Mouse (Mus musculus) CH12.LX (cell line): ENCODE data around the gene Fstl4. TPM values are rescaled to one million over a fixed set of nuclear protein-coding genes. Genes with fewer than 3 reads are reported as not detected.

Source experiments
- DNase-seq: peaks from one replicate; pipeline ENCODE4 v3.0.0-alpha.2; 2013; ENCODE audit errors: extremely low read depth
- H3K27ac ChIP-seq: 2 replicates; pipeline ENCODE4 v1.5.1; 2012; ENCODE audit warnings: low read depth, mild to moderate bottlenecking, control low read depth, moderate library complexity; ENCODE audit not compliant: insufficient read depth
- H3K27me3 ChIP-seq: replicated peaks from 2 replicates; pipeline ENCODE3; 2012; ENCODE audit warnings: inconsistent platforms
- H3K36me3 ChIP-seq, 2 experiments: replicated peaks in 1 of 2; 2 replicates each; pipeline versions ENCODE3 to v1.6.1; 2012; ENCODE audit warnings: inconsistent platforms in 1 of 2, low read length in 1 of 2, mild to moderate bottlenecking in 1 of 2, mixed read lengths in 1 of 2, moderate library complexity in 1 of 2; ENCODE audit not compliant: control insufficient read depth in 1 of 2, insufficient read depth in 1 of 2
- H3K4me1 ChIP-seq, 2 experiments: 2 replicates each; pipeline ENCODE4 v1.6.1; 2012; ENCODE audit warnings: inconsistent platforms in 1 of 2, moderate library complexity in 1 of 2; ENCODE audit not compliant: insufficient read depth in 2 of 2, control insufficient read depth in 1 of 2
- H3K4me2 ChIP-seq: 2 replicates; pipeline ENCODE4 v1.6.1; 2012; ENCODE audit warnings: low read depth, mild to moderate bottlenecking, control low read depth; ENCODE audit not compliant: poor library complexity, insufficient read depth, severe bottlenecking
- H3K4me3 ChIP-seq, 3 experiments: fragments of 150-350 bp in 1 of 3; sonication (generic) in 1 of 3; replicated peaks in 1 of 3; 2 replicates each; pipeline versions ENCODE3 to v1.5.1; 2011 to 2012; ENCODE audit warnings: low read depth in 2 of 3, low read length in 2 of 3, mild to moderate bottlenecking in 2 of 3, moderate library complexity in 2 of 3, control low read depth in 1 of 3, improper control_type of control experiment in 1 of 3, inconsistent platforms in 1 of 3, mixed read lengths in 1 of 3; ENCODE audit not compliant: poor library complexity in 1 of 3
- H3K79me2 ChIP-seq: replicated peaks from 2 replicates; pipeline ENCODE4 v1.6.1; 2012; ENCODE audit warnings: mild to moderate bottlenecking, moderate library complexity; ENCODE audit not compliant: control insufficient read depth, poor library complexity, insufficient read depth, severe bottlenecking; ENCODE audit errors: extremely low read depth
- H3K9ac ChIP-seq: 2 replicates; pipeline ENCODE4 v1.6.1; 2012; ENCODE audit warnings: low read depth, mild to moderate bottlenecking, control low read depth, moderate library complexity; ENCODE audit not compliant: insufficient read depth
- H3K9me3 ChIP-seq: replicated peaks from 2 replicates; pipeline ENCODE3; 2012; ENCODE audit warnings: low read length, inconsistent platforms, mixed read lengths
- BHLHE40 ChIP-seq: IDR thresholded peaks from 2 replicates; pipeline ENCODE4 v1.6.1; 2011; ENCODE audit warnings: mild to moderate bottlenecking, low read depth, low read length, improper control_type of control experiment
- E2F4 ChIP-seq: IDR thresholded peaks from 2 replicates; pipeline ENCODE4 v1.6.1; 2011; ENCODE audit warnings: low read depth, low read length, improper control_type of control experiment; ENCODE audit not compliant: insufficient replicate concordance
- ELF1 ChIP-seq: IDR thresholded peaks from 2 replicates; pipeline ENCODE4 v1.6.1; 2014; ENCODE audit warnings: low read depth, mild to moderate bottlenecking, inconsistent platforms, low read length, improper control_type of control experiment
- EP300 ChIP-seq: IDR thresholded peaks from 2 replicates; pipeline ENCODE4 v1.6.1; 2011; ENCODE audit warnings: low read length, improper control_type of control experiment
- GABPA ChIP-seq: IDR thresholded peaks from 2 replicates; pipeline ENCODE4 v1.6.1; 2012; ENCODE audit warnings: low read depth, low read length, improper control_type of control experiment, inconsistent platforms; ENCODE audit not compliant: insufficient replicate concordance
- HCFC1 ChIP-seq: IDR thresholded peaks from 2 replicates; pipeline ENCODE4 v1.6.1; 2012; ENCODE audit warnings: low read depth, mild to moderate bottlenecking, inconsistent platforms, low read length, improper control_type of control experiment
- IRF4 ChIP-seq: IDR thresholded peaks from 2 replicates; pipeline ENCODE4 v1.6.1; 2014; ENCODE audit warnings: low read depth, mild to moderate bottlenecking, inconsistent platforms, low read length, improper control_type of control experiment
- MYC ChIP-seq: IDR thresholded peaks from 2 replicates; pipeline ENCODE4 v1.6.1; 2011; ENCODE audit warnings: low read depth, mild to moderate bottlenecking, improper control_type of control experiment, low read length
- NELFE ChIP-seq: IDR thresholded peaks from 2 replicates; pipeline ENCODE4 v1.6.1; 2011; ENCODE audit warnings: low read depth, low read length, improper control_type of control experiment
- PAX5 ChIP-seq: IDR thresholded peaks from 2 replicates; pipeline ENCODE4 v1.6.1; 2012; ENCODE audit warnings: low read length, inconsistent platforms, mixed read lengths
- RCOR1 ChIP-seq: conservative IDR thresholded peaks from 2 replicates; pipeline ENCODE4 v1.6.1; 2012; ENCODE audit warnings: low read depth, mild to moderate bottlenecking, inconsistent platforms, low read length, improper control_type of control experiment
- TCF12 ChIP-seq: IDR thresholded peaks from 2 replicates; pipeline ENCODE4 v1.6.1; 2014; ENCODE audit warnings: low read depth, mild to moderate bottlenecking, inconsistent platforms, low read length, improper control_type of control experiment
- UBTF ChIP-seq: IDR thresholded peaks from 2 replicates; pipeline ENCODE4 v1.6.1; 2012; ENCODE audit warnings: low read depth, mild to moderate bottlenecking, inconsistent platforms, low read length, improper control_type of control experiment, moderate library complexity
- USF2 ChIP-seq: conservative IDR thresholded peaks from 2 replicates; pipeline ENCODE4 v1.6.1; 2011; ENCODE audit warnings: low read depth, low read length, improper control_type of control experiment
- ZKSCAN1 ChIP-seq: IDR thresholded peaks from 2 replicates; pipeline ENCODE4 v1.6.1; 2012; ENCODE audit warnings: low read depth, inconsistent platforms, low read length, improper control_type of control experiment, borderline replicate concordance
- ZMIZ1 ChIP-seq: IDR thresholded peaks from 2 replicates; pipeline ENCODE4 v1.6.1; 2012; ENCODE audit warnings: low read depth, mild to moderate bottlenecking, inconsistent platforms, low read length, improper control_type of control experiment
- ZNF384 ChIP-seq: IDR thresholded peaks from 2 replicates; pipeline ENCODE4 v1.6.1; 2012; ENCODE audit warnings: low read depth, low read length, improper control_type of control experiment, inconsistent platforms
- dilution Hi-C: fragments of 300-500 bp; cut with MboI; formaldehyde crosslinking; loops from 2 replicates; pipeline ENCODE4 v1.14.3; 2020; ENCODE audit warnings: low sequenced_read_pairs; ENCODE audit not compliant: extremely low pct_unique_long_range_greater_than_20kb, extremely low pct_ligation_motif_present
- in situ Hi-C: fragments of 300-500 bp; cut with MboI; formaldehyde crosslinking; loops from 3 replicates; pipeline ENCODE4 v1.14.3; 2019; ENCODE audit warnings: low sequenced_read_pairs, low pct_ligation_motif_present, low pct_unique_long_range_greater_than_20kb, mixed read lengths
- polyA plus RNA-seq: library from polyadenylated mRNA; unstranded; fragments of >175 nt; gene quantifications from 2 replicates; pipeline ENCODE4 v1.2.1, GENCODE M21; 2012; ENCODE audit warnings: low read depth; ENCODE audit not compliant: insufficient read length
- total RNA-seq, 2 experiments: library from RNA; depleted of rRNA; stranded (reverse); fragments of 300-350 nt in 1 of 2; fragments of >200 nt in 1 of 2; gene quantifications; 2 replicates each; pipeline ENCODE4 v1.2.3; 2012 to 2014

Gene Fstl4
- total and polyA plus RNA-seq, 3 experiments, result not detected

- no peak overlapping the region for H3K4me3 ChIP-seq
- TF ChIP-seq ZNF384, result no peak
- no peak for TF ChIP-seq IRF4
- TF ChIP-seq ZKSCAN1, result no peak
- no peak for TF ChIP-seq E2F4
- no peak for TF ChIP-seq UBTF
- TF ChIP-seq HCFC1, result no peak
- TF ChIP-seq USF2, result no peak
- TF ChIP-seq ZMIZ1, result no peak
- no peak for TF ChIP-seq GABPA
- no peak for TF ChIP-seq PAX5
- TF ChIP-seq TCF12, result no peak
- no peak for TF ChIP-seq ELF1
- no peak for TF ChIP-seq MYC
- H3K27me3 ChIP-seq, result peaks cover 94% of the 10 kb centered on the region
- no peak for DNase-seq
- H3K4me2 ChIP-seq, result no peak overlapping the region
- no peaks in the 10 kb centered on the region for H3K79me2 ChIP-seq
- H3K9me3 ChIP-seq, result peaks cover 12% of the 10 kb centered on the region
- H3K36me3 ChIP-seq, result no peaks in the 10 kb centered on the region
- in situ Hi-C loops (no loop called here), dilution Hi-C loops (no loop called here)
- no peak overlapping the region for H3K27ac ChIP-seq
- no peak overlapping the region for H3K9ac ChIP-seq
- no peaks in the 10 kb centered on the region for H3K4me1 ChIP-seq
Measured at GRCm38 (mm10) chr11:52997421-52997820, 233.0 kb downstream of the Fstl4 start.

DNA sequence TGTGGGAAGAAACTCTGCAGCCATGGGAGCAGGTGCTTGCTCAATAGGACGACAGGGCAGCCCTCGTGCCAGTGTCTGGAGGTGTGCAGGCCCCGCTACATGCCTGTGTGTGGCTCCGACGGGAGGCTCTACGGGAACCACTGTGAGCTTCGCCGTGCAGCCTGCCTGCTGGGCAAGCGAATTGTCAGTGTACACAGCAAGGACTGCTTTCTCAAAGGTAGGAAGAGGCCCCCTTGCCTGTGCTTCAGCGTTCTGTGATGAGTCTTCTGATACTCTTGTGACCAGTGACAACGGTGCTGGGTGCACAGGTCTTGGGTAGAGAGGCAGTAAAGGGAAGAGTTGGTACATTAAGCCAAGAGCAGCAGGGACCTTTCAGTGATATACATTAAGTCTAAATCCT is 235.8 kb downstream of the Fstl4 start:
- dilution Hi-C loops, result no loop called here
- TF ChIP-seq IRF4 (no peak), EP300 (no peak), RCOR1 (no peak), BHLHE40 (no peak), NELFE (no peak), GABPA (no peak), E2F4 (no peak), UBTF (no peak)
- in situ Hi-C loops, result no loop called here
- peaks cover 12% of the 10 kb centered on the region for H3K9me3 ChIP-seq
- H3K4me3 ChIP-seq, result no peak overlapping the region
- H3K4me1 ChIP-seq, result no peaks in the 10 kb centered on the region
- no peaks in the 10 kb centered on the region for H3K79me2 ChIP-seq
- peaks cover 92% of the 10 kb centered on the region for H3K27me3 ChIP-seq
- no peak overlapping the region for H3K4me2 ChIP-seq
- H3K36me3 ChIP-seq, result no peaks in the 10 kb centered on the region
- H3K9ac ChIP-seq, result no peak overlapping the region
- DNase-seq, result no peak
- H3K27ac ChIP-seq, result no peak overlapping the region
